Mouse (Mus musculus) kidney, embryonic 14.5 days (tissue): ENCODE results near the gene Trim37. TPM values are rescaled to one million over a fixed set of nuclear protein-coding genes. Genes with fewer than 3 reads are reported as not detected.
A peak's percentile ranks its signal among the peaks of the same experiment; 100 is the strongest.

Experiments used
- ATAC-seq: fragments of 200-750 bp; cut with Nextera tagmentation; 2 replicates; pipeline ENCODE4 v1.8.0; 2017; ENCODE audit warnings: moderate number of reproducible peaks, mild to moderate bottlenecking, moderate TSS enrichment, moderate library complexity; ENCODE audit not compliant: low FRiP score, low TSS enrichment
- H3K27ac ChIP-seq: fragments of 300-500 bp; sonication (generic); 2 replicates; pipeline ENCODE4 v1.5.1; 2014; ENCODE audit warnings: low read depth, mild to moderate bottlenecking, low read length, moderate library complexity, mixed read lengths
- H3K27me3 ChIP-seq: fragments of 300-500 bp; sonication (generic); 2 replicates; pipeline ENCODE4 v1.6.1; 2014; ENCODE audit warnings: mild to moderate bottlenecking, low read length; ENCODE audit not compliant: control insufficient read depth, insufficient read depth
- H3K36me3 ChIP-seq: fragments of 300-500 bp; sonication (generic); 2 replicates; pipeline ENCODE4 v1.6.1; 2014; ENCODE audit warnings: low read length, mixed read lengths; ENCODE audit not compliant: control insufficient read depth, insufficient read depth
- H3K4me1 ChIP-seq: fragments of 300-500 bp; sonication (generic); 2 replicates; pipeline ENCODE4 v1.6.1; 2014; ENCODE audit warnings: low read length, mixed read lengths; ENCODE audit not compliant: control insufficient read depth, insufficient read depth
- H3K4me2 ChIP-seq: fragments of 300-500 bp; sonication (generic); replicated peaks from 2 replicates; pipeline ENCODE4 v1.6.1; 2014; ENCODE audit warnings: low read depth, mild to moderate bottlenecking, low read length
- H3K4me3 ChIP-seq: fragments of 300-500 bp; sonication (generic); 2 replicates; pipeline ENCODE4 v1.5.1; 2014; ENCODE audit warnings: mild to moderate bottlenecking, low read length
- H3K9ac ChIP-seq: fragments of 300-500 bp; sonication (generic); 2 replicates; pipeline ENCODE4 v1.6.1; 2014; ENCODE audit warnings: low read depth, mild to moderate bottlenecking, low read length, moderate library complexity
- H3K9me3 ChIP-seq: fragments of 300-500 bp; sonication (generic); 2 replicates; pipeline ENCODE4 v1.6.1; 2016; ENCODE audit warnings: low read length; ENCODE audit not compliant: control insufficient read depth
- WGBS: fragments of 180-500 bp; shearing (Covaris S2); extraction: QIAGEN DNeasy Blood & Tissue Kit; methylation state at CpG from one replicate; pipeline ENCODE4 v1.1.7; 2014; 5-methylcytosine and 5-hydroxymethylcytosine counted together
- polyA plus RNA-seq: library from polyadenylated mRNA; unstranded; fragments of >200 nt; fragmentation: Nextera tagmentation; extraction: Ambion mirVana; gene quantifications from 2 replicates; pipeline ENCODE4 v1.2.1, GENCODE M21; 2014

Gene Trim37
- polyA plus RNA-seq, 1 experiment from 2014 or later, result 41.4 TPM

DNA sequence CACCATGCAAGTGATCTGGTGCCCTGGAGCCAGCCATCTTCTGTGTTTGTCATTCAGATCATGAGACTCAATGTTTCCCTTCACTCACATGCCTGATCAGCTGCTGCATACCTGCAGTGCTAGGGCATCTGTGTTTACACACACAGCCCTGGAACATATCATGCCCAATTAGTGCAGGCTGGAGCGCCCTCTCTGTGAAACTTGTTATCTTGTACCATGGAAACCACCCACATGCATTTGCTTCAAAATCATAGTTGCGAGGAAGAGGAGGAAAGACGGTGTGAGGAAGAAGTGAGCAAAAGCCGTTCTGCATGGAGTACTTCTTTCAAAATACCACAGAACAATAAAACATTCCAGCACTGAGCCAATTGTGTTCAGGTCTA is 113.9 kb downstream of the Trim37 start:
- H3K27ac ChIP-seq, result no peak overlapping the region
- no peak for ATAC-seq
- H3K4me2 ChIP-seq, result no peak overlapping the region
- 89% methylated on average over 4 of the region's 4 CpGs for WGBS
- no peaks in the 10 kb centered on the region for H3K27me3 ChIP-seq
- H3K36me3 ChIP-seq, result no peaks in the 10 kb centered on the region; the same call in 1 of the 2 replicates
- no peaks in the 10 kb centered on the region for H3K9me3 ChIP-seq
- no peak overlapping the region for H3K9ac ChIP-seq
- H3K4me3 ChIP-seq, result no peak overlapping the region
- peaks cover 5% of the 10 kb centered on the region; the same call in 1 of the 2 replicates for H3K4me1 ChIP-seq

DNA sequence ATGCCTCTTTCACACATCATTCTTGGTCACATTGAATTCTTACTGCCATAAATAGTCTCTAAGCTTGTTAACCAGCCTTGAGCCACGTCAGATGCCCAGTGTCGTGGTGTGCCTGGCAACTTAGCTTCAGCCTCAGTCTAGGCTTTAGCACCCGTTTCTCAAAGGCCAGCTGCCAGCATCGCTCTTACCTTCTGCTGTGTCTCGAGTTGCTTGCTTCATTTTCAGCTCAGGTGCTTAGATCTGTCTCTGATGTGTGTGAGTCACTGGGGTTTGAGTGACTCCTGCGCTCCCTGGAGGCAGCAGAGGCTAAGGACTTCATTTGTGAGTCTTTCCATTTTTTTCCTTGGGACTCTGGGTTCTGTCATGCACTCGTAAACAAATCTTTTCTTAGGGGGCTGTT is 114.4 kb downstream of the Trim37 start:
- 73% methylated on average over 7 of the region's 7 CpGs for WGBS
- H3K27me3 ChIP-seq, result no peaks in the 10 kb centered on the region
- no peak for ATAC-seq
- no peaks in the 10 kb centered on the region; the same call in 1 of the 2 replicates for H3K36me3 ChIP-seq
- H3K4me2 ChIP-seq, result no peak overlapping the region
- no peaks in the 10 kb centered on the region for H3K9me3 ChIP-seq
- H3K4me3 ChIP-seq, result no peak overlapping the region
- no peak overlapping the region for H3K9ac ChIP-seq
- peaks cover 5% of the 10 kb centered on the region; the same call in 1 of the 2 replicates for H3K4me1 ChIP-seq
- H3K27ac ChIP-seq, result no peak overlapping the region

DNA sequence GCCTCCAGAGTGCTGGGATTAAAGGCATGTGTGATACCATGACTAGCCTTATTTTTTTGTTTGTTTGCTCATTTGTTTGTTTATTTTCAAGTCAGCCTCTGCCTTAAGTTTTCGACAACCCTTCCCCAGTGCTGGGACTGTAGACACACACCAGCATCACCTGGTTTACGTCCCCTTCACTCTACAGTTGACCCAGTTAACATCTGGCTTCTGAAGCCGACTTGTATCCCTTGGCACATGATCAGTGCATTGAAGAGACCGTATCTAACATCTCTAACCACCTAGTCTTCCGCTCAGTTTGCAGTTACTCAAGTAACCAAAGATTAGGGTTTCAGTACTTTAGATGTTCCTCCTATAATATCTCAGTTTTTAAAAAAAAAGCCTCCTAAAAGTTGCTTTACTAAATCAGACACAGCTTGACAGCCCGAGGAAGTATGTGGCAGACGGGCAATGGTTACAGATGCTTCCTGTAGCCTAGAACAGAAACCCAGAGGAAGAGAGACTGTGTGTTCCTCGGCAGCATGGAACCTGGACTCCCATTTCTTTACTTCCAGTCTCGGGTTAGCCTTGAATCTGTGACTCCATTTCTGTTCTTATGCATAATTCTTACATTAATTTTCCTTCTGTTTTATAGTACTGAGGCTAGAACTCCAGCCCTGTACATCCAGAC is 118.4 kb downstream of the Trim37 start:
- Histone ChIP-seq H3K4me3 (no peak overlapping the region), H3K27me3 (no peaks in the 10 kb centered on the region), H3K36me3 (no peaks in the 10 kb centered on the region), H3K4me2 (no peak overlapping the region), H3K4me1 (peaks cover 9% of the 10 kb centered on the region; the same call in 1 of the 2 replicates), H3K9ac (no peak overlapping the region), H3K9me3 (no peaks in the 10 kb centered on the region), H3K27ac (no peak overlapping the region)
- no peak for ATAC-seq
- 80% methylated on average over 9 of the region's 9 CpGs for WGBS

DNA sequence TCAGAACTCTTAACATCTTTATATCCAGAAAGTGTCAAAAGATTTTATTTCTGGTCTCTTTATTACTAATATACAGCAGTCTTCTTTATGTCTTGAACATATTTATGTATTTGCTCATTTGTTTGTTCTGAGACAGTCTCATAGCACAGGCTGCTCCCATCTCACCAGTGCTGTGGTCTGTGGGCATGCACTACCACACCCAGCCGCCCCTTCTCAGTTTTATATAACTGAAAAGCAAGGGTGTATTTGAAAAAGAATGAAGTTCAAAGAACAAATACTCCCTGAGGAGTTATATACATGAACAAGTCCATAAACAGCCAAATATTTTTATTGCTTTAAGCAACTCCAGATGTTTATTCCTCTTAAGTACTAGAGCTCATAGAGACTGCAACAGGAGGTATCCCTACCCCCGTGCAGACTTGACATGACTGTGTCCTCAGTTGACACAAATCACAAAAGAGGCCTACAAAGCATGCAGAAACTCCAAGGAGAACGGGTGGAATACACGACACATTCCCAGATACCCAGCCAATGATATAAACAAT is 119.3 kb downstream of the Trim37 start:
- Histone ChIP-seq H3K9ac (no peak overlapping the region), H3K27ac (no peak overlapping the region), H3K9me3 (no peaks in the 10 kb centered on the region), H3K36me3 (no peaks in the 10 kb centered on the region), H3K4me2 (no peak overlapping the region), H3K4me1 (peaks cover 9% of the 10 kb centered on the region; the same call in 1 of the 2 replicates), H3K4me3 (no peak overlapping the region), H3K27me3 (no peaks in the 10 kb centered on the region)
- WGBS, result 64% methylated on average over 4 of the region's 4 CpGs
- ATAC-seq, result no peak

DNA sequence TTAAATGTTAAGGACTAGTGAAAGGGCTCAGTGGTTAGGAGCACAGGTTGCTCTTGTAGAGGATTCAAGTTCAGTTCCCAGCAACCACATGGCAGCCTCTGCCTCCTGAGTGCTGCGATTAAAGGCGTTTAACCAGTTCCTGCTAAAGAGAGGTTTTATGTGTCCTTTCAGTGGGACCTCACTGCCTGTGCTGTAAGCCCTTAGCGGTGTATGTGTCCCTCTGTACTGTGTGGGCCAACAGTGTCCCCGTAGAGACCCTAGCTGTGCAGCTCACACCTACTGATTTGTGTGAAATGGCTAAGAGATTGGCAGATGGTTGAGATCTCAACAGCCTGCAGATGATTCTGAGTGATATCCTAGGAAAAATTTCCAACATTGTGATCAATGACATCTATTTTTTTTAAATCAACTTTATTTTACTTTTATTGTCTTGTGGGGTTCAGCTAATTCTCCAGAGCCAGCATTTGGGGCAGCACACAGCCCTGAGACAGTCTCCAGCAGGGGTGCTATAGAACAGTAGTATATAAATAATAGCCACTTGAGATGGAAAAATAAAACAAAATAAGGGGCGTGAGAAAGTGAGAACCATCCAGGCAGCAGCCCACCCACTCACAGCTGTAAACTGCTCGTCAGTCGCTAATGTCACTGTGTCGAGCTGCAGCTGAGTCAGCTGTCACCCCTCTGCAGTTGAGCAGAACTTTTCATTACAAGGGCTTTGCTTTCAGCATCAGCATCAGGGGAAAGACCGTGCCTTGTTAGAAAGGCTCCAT is 120.0 kb downstream of the Trim37 start:
- Histone ChIP-seq H3K4me2 (no peak overlapping the region), H3K36me3 (no peaks in the 10 kb centered on the region), H3K27ac (peak overlapping the region; percentile 30; the same call in 1 of the 2 replicates), H3K4me3 (no peak overlapping the region), H3K27me3 (no peaks in the 10 kb centered on the region), H3K9ac (no peak overlapping the region), H3K4me1 (peaks cover 9% of the 10 kb centered on the region; the same call in 1 of the 2 replicates), H3K9me3 (no peaks in the 10 kb centered on the region)
- 41% methylated on average over 9 of the region's 9 CpGs for WGBS
- no peak for ATAC-seq

DNA sequence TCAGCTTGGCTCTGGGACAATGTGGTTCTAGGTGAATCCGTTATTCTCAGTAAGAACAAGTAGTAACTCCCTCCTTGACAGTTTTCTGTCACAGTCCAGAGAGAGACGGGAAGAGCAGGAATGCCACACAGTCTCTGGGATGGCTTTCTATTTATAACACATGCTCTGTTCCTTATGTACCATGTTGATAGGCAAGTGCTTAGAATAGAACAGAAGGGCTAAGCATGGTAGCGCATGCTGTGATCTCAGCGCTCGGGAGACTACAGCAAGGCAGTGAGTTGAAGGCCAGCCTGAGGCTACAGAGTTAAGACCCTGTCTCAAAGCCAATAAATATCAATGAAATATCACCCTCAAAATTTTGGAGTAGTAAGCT is 120.6 kb downstream of the Trim37 start:
- Histone ChIP-seq H3K27me3 (no peaks in the 10 kb centered on the region), H3K4me2 (no peak overlapping the region), H3K9me3 (no peaks in the 10 kb centered on the region), H3K4me1 (peaks cover 9% of the 10 kb centered on the region; the same call in 1 of the 2 replicates), H3K27ac (peak overlapping the region; percentile 30; the same call in 1 of the 2 replicates), H3K36me3 (no peaks in the 10 kb centered on the region), H3K9ac (no peak overlapping the region), H3K4me3 (no peak overlapping the region)
- WGBS, result 75% methylated on average over 5 of the region's 5 CpGs
- ATAC-seq, result no peak

DNA sequence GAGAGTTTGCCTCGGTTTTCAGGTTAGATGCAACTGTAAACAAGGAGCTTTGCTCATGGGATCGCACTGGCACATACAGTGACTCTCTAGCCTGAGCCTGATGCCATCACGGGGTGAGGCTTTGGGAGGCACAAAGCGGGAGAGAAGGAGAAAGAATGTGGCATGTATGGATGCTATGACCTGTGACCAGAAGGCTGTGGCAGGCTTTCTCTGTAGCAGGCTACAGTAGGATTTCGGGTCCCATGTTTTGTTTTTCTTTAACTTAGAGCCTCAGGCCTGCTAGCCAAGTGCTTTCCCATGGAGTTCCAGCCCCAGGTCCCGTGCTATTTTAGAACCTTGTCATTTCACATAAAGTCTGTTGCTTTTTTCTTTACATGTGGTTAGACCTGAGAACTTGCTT is 123.3 kb downstream of the Trim37 start:
- Histone ChIP-seq H3K4me3 (no peak overlapping the region), H3K27me3 (no peaks in the 10 kb centered on the region), H3K4me1 (peaks cover 9% of the 10 kb centered on the region; the same call in 1 of the 2 replicates), H3K9me3 (no peaks in the 10 kb centered on the region), H3K4me2 (no peak overlapping the region), H3K27ac (no peak overlapping the region), H3K9ac (no peak overlapping the region), H3K36me3 (no peaks in the 10 kb centered on the region)
- no peak for ATAC-seq
- WGBS, result 80% methylated on average over 6 of the region's 6 CpGs

DNA sequence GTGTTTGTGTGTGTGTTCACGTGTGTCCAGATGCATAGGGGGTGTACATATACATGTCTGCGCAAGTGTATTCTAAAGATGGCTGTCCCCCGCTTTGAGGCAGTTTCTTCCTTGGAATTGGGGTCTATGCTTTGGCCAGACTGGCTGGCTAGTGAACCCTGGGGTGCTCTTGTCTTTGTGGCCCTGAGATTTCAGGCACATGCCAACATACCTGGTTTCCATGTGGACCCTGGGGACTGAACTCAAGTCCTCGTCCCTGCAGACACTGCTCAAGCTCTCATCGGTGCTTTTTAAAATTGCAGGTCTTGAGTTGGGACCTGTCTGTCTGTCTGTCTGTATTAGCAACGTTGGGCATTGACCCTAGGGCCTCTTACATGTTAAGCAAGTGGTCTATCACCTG is 126.4 kb downstream of the Trim37 start:
- Histone ChIP-seq H3K9me3 (no peaks in the 10 kb centered on the region), H3K36me3 (no peaks in the 10 kb centered on the region), H3K27me3 (no peaks in the 10 kb centered on the region), H3K9ac (no peak overlapping the region), H3K4me3 (no peak overlapping the region), H3K4me1 (no peaks in the 10 kb centered on the region), H3K27ac (no peak overlapping the region), H3K4me2 (no peak overlapping the region)
- 84% methylated on average over 6 of the region's 6 CpGs for WGBS
- no peak for ATAC-seq

DNA sequence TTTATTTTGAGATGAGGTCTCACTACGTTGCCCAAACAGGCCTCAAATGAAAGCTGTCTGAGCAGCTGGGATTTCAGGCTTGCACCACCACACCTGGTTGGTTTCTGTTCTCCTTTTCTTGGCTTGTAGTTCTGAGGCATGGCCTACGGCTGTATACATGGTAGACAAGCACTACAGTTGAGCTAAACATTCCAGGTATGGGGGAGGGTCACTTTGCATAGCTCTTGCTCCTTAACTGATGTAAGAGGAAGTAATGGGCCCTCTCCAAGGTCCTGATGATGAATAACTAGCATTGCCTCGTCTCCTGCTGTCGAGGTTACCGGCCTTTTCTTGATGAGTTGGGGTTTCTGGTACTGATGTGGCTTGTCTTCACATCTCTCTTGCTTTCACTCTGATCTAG is 127.3 kb downstream of the Trim37 start:
- no peak overlapping the region for H3K9ac ChIP-seq
- no peaks in the 10 kb centered on the region for H3K4me1 ChIP-seq
- WGBS, result 52% methylated on average over 5 of the region's 5 CpGs
- H3K4me2 ChIP-seq, result no peak overlapping the region
- H3K27me3 ChIP-seq, result no peaks in the 10 kb centered on the region
- no peaks in the 10 kb centered on the region for H3K36me3 ChIP-seq
- H3K4me3 ChIP-seq, result no peak overlapping the region
- no peak overlapping the region for H3K27ac ChIP-seq
- no peak for ATAC-seq
- H3K9me3 ChIP-seq, result no peaks in the 10 kb centered on the region
